Mouse (Mus musculus): ENCODE data around the gene Tomm70a. TPM values are rescaled to one million over a fixed set of nuclear protein-coding genes. Genes with fewer than 3 reads are reported as not detected.

Gene Tomm70a
- total RNA-seq (2022): 100 to 1,000 TPM; 105 to 125 (median 117) TPM

- peak; percentile 90 to 97 for DNase-seq (ENCODE audit: low spot score in 2 of 2)
Observed at GRCm38 (mm10) chr16:57120913-57121815, at the start of gene Tomm70a. Gene Tomm70a (plus strand): TSS chr16:57121703.

GRCm38 (mm10) chr16:57075986-57076385, 45.5 kb upstream of the Tomm70a start:
- DNase-seq (ENCODE audit: low spot score in 2 of 2): no peak

GRCm38 (mm10) chr16:57079577-57079976, 41.9 kb upstream of the Tomm70a start:
- DNase-seq (ENCODE audit: low spot score in 2 of 2): no peak

GRCm38 (mm10) chr16:57092460-57092859, 29.0 kb upstream of the Tomm70a start:
- peak; percentile 8 to 31 for DNase-seq (ENCODE audit: low spot score in 2 of 2)

GRCm38 (mm10) chr16:57092911-57093605, 28.4 kb upstream of the Tomm70a start:
- no peak for DNase-seq (ENCODE audit: low spot score in 2 of 2)

GRCm38 (mm10) chr16:57098468-57099144, 22.9 kb upstream of the Tomm70a start:
- no peak for DNase-seq (ENCODE audit: low spot score in 2 of 2)

- no peak for DNase-seq (ENCODE audit: low spot score in 2 of 2)
Observed at GRCm38 (mm10) chr16:57099572-57100237, 21.8 kb upstream of the Tomm70a start.

GRCm38 (mm10) chr16:57101174-57101573, 20.3 kb upstream of the Tomm70a start:
- no peak for DNase-seq (ENCODE audit: low spot score in 2 of 2)

- DNase-seq (ENCODE audit: low spot score in 2 of 2): no peak
Observed at GRCm38 (mm10) chr16:57106185-57106960, 15.1 kb upstream of the Tomm70a start.

- DNase-seq (ENCODE audit: low spot score in 2 of 2): no peak
Observed at GRCm38 (mm10) chr16:57116066-57116465, 5.4 kb upstream of the Tomm70a start.

GRCm38 (mm10) chr16:57117562-57117961, 3.9 kb upstream of the Tomm70a start:
- no peak for DNase-seq (ENCODE audit: low spot score in 2 of 2)

- no peak for DNase-seq (ENCODE audit: low spot score in 2 of 2)
Observed at GRCm38 (mm10) chr16:57121816-57122415, 413 bp downstream of the Tomm70a start.

GRCm38 (mm10) chr16:57122682-57123445, 1.4 kb downstream of the Tomm70a start:
- no peak for DNase-seq (ENCODE audit: low spot score in 2 of 2)

- no peak for DNase-seq (ENCODE audit: low spot score in 2 of 2)
Observed at GRCm38 (mm10) chr16:57126268-57126667, 4.8 kb downstream of the Tomm70a start.

GRCm38 (mm10) chr16:57127825-57128224, 6.3 kb downstream of the Tomm70a start:
- no peak for DNase-seq (ENCODE audit: low spot score in 2 of 2)

- no peak for DNase-seq (ENCODE audit: low spot score in 2 of 2)
Observed at GRCm38 (mm10) chr16:57130752-57131400, 9.4 kb downstream of the Tomm70a start.

- DNase-seq (ENCODE audit: low spot score in 2 of 2): no peak
Observed at GRCm38 (mm10) chr16:57131544-57131943, 10.0 kb downstream of the Tomm70a start.

GRCm38 (mm10) chr16:57132326-57132725, 10.8 kb downstream of the Tomm70a start:
- DNase-seq (ENCODE audit: low spot score in 2 of 2): no peak

- DNase-seq (ENCODE audit: low spot score in 2 of 2): no peak
Observed at GRCm38 (mm10) chr16:57133611-57134010, 12.1 kb downstream of the Tomm70a start.

Measured in left cerebral cortex, adult 8-10 months (tissue).